Mouse (Mus musculus) cerebellum, adult 8-10 months (tissue): ENCODE results near the gene Acat2.
"Not testable (repeated sequence)": the region's sequence is repeated elsewhere in the genome, so short reads cannot be mapped to it uniquely, and the experiment has no call there.

Experiments used
- DNase-seq: peaks from one replicate; pipeline ENCODE4 v3.0.0; 2022

Acat2 gene

DNA sequence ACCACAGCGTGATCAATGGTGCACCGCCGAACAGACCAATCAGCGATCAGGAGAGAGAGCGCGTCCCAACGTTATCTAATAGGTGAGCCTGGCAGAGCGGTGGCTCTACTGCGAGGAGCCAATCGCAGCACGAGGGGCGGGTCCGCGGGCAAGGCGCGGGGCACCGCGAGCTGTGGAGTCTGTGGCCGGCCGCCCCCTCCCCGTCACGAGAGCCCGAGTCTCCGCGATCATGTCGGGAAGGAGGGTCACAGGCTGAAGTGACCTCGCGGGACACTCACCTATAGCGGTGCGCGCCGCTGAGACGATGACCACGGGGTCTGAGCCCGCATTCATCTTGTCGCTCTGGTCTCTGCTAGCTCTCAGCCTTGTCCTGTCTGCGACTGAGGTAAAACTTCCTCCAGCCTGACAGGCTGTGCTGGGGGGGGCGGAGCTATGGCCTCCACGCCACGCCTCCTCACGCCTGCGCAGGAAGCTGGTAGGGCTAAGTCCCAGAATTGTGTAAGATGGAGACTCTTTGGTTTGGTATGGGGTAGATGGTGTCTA is at the start of gene Acat2:
Gene Acat2 (minus strand): TSS at position 417 of the 543 bp plus-strand sequence.
- peak; percentile 95 for DNase-seq

DNA sequence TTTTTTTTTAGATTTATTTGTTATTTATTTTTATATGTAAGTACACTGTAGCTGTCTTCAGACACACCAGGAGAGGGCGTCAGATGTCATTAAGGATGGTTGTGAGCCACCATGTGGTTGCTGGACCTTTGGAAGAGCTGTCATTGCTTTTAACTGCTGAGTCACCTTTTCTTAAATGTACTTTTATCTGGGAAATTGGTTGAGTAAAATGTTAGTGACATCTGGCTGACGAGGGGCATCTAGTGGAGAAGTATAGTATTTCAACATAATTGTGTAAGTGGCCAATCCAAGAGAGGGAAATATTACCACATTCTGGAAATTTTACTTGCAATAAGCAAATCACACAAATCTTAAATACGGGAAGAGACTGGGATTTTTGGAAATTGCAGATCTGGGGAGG is 49.3 kb upstream of the Acat2 start:
- DNase-seq, result no peak

DNA sequence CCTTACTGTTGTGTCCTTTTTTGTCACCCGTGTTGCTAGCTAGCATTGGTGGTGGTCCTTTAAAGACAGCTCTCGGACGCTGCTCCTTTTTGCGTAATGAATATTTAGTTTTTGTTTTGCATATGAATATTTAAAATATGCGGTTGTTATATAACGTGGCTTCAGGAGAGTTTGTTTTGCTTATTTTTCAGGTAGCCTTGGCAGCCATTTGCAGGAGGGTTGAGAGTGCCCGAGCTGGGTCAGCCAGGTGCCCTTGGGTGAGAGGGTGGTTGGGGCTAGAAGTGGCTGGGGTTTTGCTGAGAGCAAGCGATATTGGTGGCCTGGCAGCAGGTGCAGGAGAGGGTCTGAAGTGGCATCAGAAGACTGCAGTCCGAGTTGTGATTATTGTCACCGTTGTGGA is 48.0 kb upstream of the Acat2 start:
- no peak for DNase-seq

DNA sequence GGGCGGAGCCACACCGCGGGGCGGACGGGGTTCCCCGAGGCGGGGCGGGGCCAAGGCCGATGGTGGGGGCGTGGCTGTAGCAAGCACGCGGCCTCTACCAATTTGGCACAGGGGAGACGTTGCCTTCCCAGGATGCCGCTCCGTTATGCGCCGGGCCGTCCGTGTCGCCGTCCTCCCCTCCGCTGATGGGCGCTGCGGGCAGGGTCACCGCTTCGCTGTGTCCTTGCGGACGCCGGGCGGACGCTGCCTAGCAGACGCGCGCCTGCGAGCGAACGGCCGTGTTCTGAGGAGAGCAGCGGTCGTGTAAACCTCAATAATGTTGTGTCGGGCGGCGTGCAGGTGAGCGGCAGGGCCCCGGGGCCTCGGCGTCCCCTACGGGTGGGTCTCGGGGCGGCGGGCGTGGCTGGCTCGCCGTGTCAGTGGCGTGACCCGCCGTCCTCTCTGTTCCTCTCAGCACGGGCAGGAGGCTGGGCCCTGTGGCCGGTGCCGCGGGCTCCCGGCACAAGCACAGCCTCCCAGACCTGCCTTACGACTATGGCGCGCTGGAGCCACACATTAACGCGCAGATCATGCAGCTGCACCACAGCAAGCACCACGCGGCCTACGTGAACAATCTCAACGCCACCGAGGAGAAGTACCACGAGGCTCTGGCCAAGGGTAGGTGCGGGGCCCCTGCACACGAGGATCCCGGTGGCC is 47.3 kb upstream of the Acat2 start:
- DNase-seq, result peak; percentile 99

DNA sequence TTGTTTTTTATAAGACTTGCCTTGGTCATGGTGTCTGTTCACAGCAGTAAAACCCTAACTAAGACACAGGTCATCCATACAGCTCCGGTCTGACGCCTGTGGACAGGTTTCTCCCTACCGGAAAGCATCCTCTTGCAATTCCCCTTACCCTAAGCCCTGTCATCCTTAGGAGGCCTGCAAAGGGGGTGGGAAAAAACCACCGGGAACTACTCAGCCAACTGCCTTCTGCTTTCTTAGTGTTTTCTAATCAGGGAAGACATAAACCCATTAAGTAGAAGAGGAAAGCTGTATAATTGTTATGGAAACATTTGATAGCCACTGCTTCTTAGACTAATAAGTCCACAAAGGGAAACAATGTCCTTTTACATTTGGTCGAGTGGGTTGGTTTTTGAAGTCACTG is 46.4 kb upstream of the Acat2 start:
- no peak for DNase-seq

DNA sequence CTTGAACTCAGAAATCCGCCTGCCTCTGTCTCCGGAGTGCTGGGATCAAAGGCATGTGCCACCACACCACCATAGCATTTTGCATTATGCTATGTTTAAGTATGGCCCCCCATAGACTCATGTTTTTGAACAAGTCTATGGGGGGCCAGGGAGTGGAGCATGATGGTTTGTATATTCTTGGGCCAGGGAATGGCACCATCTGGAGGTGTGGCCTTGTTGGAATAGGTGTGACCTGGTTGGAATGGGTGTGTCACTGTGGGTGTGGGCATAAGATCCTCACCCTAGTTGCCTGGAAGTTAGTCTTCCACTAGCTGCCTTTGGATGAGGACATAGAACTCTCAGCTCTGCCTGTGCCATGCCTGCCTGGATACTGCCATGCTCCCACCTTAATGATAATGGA is 46.0 kb upstream of the Acat2 start, which contains the start of gene Sod2:
Gene Sod2 (plus strand): TSS at position 301 of the 400 bp plus-strand sequence.
- DNase-seq, result not testable (repeated sequence)

DNA sequence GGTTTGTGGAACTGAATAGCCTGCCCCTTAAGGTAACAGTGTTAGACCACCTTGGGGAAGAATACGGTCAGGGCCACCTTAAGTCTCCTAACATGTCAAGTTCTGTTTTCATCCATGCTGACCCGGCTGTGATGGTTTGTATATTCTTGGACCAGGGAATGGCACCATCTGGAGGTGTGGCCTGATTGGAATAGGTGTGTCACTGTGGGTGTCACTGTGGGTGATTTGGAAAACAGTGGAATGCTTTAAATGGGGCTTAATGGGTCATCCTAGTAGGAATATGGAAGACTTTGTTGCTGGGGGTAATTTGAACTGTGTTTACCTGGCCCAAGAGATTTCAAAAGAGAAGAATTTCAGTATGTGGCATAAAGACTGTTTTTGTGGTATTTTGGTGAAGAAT is 43.9 kb upstream of the Acat2 start:
- not testable (repeated sequence) for DNase-seq

DNA sequence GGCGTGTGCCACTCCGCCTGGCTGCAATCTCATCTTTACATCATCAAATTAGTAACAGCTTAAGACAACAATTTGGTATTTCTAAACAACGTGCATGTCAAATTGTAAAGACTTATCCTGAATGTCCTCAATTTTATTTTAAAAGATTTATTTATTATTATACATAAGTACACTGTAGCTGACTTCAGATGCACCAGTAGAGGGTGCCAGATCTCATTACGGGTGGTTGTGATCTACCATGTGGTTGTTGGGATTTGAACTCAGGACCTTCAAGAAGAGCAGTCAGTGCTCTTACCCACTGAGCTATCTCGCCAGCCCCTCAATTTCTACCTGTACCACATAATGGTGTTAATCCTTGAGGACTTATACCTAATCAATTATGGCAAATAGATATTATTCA is 41.7 kb upstream of the Acat2 start:
- not testable (repeated sequence) for DNase-seq

DNA sequence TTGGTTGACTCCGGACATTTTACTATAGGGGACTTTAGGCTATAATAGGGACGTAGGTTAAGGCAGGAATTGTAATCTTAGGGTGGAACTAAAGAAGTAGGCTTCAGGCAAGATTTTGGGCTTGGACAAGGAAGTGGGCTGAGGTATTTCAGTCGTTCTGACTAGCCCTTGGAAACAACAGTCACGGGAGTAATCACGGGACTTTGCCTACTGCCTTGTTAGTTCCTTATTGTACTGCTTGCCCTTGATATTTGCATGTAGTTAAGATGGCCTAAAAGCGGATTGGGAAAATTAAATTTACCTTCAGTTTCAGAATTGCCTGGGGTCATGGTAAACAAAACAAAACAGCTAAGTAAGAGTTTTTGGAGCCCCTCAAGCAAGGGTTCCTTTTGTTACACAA is 38.5 kb upstream of the Acat2 start:
- no peak for DNase-seq

DNA sequence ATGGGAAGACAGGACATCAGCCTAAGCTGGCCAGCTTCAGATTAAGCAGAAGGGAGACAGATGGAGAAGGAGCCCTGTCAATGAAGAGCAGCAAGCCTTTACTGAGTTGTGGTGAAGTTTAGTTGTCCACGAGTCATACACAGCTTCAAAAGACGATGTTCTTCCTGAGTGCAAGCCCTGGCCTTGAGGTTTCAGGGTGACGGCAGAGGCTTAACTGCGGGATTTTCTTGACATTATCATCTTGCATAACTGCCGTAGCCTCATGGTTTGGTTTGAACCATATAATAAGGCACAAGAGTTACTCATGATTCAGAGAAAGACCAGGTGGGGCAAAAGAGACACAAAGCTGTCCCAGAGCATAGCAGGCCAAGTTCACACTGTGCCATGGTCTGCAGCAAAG is 37.3 kb upstream of the Acat2 start:
- no peak for DNase-seq

DNA sequence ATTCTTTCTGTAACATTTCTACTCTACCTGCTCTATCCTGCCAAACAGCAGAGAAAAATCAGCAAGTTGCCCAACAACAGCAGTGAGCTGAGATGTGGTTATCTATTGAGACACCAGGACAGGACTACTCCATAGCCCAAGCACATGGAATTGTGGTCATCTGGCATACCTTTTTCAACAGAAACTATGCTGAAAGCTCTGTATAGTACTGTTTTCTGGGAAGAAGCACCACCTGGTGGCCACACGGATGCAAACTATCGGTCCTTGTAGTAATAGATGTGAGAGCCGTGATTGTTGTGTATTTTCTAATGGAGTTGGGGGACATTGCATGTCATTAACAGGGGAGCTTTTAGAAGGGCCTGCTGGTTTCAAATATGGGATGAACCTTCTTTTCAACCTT is 35.8 kb upstream of the Acat2 start:
- DNase-seq, result peak; percentile 64

DNA sequence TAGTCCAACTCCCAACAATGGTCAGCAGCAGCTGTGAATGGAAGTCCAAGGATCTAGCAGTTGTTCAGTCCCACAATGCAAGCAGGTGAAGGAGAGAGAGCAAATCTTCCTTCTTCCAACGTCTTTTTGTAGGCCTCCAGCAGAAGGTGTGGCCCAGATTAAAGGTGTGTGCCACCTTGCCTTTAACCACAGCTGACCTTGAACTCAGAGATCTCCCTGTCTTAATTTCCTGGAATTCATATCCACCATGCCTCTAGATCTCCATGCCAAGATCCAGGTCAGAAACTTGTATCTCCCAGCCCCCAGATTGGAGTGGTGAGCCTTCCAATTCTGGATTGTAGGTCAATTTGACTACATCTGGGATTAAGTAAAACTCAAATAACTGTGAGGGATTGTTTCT is 33.5 kb upstream of the Acat2 start, which contains the start of gene Wtap:
Gene Wtap (minus strand): TSS at position 101 of the 400 bp plus-strand sequence.
- DNase-seq, result no peak

DNA sequence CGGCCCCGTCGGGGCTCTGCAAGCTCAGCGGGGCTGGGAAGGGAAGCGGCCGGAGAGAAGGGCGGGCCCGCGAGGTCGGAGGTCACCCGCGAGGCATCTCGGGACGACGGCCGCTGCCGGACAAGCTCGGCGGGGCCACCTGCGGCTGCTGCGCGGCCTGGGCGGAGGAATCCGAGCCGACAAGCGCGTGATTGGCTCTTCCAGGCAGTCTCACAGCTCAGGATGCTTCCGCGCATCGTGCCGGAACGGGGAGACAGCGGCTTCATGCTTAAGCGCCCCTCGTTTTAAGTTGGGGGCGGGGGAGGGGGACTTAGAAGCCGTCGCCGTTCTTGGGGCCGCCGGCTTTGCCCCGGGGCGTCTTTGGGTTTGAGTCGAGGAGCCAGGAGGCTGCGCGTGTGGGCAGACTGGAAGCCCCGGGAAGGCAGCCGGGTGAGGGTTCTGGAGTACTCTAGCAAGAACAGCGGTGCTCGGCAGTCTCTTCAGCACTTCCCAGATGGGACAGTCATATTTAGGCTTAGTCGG is 32.0 kb upstream of the Acat2 start:
- DNase-seq, result peak; percentile 94

DNA sequence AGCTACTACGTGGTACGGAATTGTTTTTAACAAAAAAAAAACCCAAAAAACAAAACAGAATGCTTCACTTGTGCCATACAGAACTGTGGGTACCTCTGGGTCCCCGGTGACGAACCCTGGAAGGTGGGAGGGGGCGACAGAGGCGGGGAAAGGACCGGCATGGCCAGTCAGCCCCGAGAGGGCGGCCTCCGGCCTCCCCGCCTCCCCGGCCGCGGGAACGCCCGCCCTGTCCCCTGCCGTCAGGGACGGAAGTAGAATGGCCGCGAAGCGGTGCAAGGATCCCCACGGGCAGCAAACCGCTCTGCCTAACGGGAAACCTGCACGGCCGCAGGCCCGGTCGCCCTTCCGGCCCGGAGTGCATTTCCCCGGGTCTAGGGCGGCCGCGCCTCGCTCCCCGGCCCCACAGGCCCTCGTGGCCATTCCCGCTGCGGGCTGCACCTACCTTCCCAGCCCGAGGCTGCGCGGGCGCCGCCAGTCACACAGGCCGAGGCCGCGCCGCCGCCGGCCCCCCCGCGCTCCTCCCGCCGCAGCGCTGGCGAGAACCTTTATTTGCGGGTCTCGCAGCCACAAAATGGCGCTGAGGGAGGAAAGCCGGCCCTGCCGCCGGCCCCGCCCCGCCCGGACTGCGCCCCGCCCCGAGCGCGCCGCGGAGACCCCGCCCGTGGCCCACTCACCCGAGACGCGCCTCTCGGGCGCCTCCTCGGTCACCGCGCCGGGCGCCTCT is 31.2 kb upstream of the Acat2 start:
- DNase-seq, result peak; percentile 88

DNA sequence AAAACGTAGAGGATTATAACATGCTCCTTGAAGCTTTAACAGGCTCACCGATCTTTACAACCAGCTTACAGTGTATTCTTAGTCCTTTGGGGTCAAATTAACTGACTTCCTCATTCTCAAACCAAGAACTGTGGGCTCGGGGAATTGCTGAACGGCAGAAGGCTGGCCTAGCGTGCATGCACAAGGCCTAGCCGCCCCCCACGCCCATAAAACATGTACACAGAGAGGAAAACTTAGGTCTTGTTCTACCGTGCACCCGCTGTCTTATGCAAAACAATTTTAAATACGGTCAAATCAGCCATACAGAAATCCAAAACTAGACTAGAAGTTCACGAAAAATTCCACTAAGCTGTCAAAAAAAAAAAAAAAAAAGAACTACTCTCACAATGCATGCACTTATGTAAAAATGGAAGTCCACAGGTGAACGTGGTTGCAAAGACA is 30.7 kb upstream of the Acat2 start:
- DNase-seq, result no peak

DNA sequence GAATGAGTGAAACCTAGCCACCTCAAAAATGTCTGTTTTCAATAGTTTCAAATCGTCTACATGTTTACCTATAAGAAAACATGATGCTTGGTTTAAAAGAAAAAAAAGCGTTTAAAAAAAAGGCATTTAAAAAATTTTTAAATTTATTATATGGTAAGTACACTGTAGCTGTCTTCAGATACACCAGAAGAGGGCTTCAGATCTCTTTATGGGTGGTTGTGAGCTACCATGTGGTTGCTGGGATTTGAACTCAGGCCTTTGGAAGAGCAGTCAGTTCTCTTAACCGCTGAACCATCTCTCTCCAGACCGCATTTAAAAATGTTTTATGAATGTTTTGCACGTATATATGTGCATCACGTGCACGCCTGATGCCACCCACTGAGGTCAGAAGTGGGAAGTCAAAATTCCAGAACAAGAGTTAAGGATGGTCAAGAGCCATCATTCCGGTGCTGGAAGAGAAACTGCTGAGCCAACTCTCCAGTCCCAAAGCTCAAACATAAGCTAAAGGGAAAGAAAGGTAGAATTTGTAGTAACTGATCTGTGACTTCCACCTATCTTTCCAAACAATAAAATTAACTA is 30.1 kb upstream of the Acat2 start:
- DNase-seq, result no peak

DNA sequence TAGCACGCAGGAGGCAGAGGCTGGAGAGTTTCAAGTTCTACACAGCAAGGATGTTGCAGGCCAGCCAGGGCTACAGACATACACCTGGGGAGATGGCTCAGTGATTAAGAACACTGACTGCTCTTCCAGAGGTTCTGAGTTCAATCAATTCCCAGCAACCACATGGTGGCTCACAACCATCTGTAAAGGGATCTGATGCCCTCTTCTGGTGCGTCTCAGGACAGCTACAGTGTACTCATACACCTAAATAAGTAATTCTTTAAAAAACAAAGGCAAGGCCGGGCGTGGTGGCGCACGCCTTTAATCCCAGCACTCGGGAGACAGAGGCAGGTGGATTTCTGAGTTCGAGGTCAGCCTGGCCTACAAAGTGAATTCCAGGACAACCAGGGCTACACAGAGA is 27.5 kb upstream of the Acat2 start:
- DNase-seq, result not testable (repeated sequence)

DNA sequence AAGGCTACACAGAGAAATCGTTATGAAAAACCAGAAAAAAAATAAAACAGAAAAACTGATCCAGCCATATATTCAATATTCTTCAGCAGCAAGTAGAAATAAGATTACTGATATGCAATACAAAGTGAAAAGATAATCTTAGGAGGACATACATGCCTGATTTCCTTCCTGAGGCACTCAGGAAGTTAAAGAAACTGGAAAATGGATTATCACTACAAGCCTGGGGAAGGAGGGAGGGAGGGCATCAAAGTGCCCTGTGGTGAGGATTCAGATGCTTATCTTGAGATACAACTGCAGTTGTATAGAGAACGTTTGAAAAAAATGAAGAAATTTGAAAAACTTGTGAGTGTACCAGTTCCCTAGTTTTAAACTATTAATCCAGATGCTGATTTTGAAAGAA is 23.4 kb upstream of the Acat2 start:
- no peak for DNase-seq

DNA sequence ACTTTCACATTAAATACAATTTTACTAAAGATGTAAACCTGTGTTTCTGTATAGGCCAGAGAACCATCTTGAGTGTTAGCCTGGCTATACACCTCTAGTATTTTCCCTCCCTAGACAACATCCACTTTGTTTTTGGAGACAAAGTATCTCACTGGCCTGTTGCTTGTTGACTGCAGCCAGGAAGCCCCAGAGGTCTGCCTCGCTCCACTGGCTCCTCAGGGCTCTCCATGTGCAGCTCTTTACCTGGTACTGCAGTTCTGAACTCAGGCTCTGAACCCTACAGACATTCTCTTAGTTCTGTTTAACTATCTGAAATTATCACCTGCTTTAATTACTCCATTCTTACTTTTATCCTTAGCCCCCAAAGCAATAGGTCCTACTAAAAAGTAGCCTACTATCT is 18.0 kb upstream of the Acat2 start:
- DNase-seq, result no peak

DNA sequence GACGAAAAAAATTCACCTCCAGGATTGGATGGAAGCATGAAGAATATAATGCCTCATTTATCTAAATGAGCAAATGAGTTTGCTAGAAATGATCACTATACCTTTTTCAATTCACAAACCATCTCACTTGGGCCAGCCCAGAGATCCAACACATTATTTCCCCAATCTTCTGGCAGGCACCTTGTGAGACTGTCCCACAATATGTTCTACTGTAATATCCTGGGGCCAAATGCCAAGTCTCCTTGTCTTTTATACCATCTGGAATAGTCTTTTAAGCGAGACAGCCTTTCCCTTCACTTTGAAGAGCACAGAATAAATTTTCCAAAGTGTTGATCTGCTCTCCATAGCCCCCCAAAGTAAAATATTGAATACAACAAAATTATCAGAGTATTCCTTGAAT is 13.3 kb upstream of the Acat2 start:
- DNase-seq, result no peak

DNA sequence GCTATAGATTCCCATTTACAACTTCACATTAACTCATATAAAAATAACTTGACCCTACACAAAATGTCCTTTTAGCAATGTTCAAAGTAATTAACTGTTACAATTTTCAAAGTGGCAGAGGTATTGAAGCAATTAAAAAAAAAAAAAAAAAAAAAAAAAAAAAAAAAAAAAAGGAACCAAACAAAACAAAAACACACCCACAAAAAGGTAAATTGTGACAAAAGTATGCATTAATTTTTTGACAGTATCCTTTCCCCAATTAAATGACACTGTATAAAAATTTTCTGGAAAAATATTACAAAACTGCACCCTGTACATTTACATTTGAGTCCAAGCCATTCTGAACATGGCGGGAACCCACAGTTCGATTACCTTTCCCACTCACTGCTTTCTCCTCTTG is 6.6 kb upstream of the Acat2 start:
- no peak for DNase-seq

DNA sequence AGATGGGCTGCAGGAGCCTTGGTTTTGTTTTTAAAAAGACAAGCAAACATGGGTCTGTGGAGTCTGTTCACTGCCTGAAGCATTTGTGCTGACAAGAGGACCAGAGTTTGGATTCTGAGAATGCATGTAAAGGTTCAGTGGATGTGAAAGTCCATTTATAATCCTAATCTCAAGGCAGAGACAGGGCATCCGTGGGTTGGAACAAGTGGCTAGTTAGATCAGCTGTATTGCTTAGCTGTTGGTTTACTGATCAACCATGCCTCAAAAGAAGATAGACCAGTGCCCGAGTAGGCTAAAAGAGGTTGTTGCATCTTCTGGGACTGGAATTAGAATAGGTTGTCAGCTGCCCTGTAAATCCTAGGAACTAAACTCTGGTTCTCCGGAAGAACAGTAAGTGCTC is 2.9 kb upstream of the Acat2 start:
- DNase-seq, result no peak

DNA sequence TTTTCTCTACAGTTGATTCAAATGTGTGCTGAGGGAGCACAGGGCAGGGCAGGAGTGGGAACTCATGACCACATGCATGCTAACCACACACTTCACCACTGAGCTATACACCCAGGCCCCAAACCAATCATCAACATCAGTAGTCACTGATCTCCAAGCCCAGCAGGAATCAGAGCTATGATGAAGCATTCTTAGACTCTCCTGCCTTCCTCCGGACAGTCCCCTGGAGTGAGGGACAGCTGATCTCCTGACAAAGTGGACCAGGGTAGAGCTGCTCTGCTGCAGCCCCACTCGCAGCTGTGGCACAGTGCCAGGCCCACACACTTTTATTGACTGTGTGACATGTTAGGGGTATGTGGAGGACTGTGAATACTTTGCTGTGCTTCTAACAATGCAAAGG is 1.2 kb downstream of the Acat2 start:
- peak; percentile 14 for DNase-seq

DNA sequence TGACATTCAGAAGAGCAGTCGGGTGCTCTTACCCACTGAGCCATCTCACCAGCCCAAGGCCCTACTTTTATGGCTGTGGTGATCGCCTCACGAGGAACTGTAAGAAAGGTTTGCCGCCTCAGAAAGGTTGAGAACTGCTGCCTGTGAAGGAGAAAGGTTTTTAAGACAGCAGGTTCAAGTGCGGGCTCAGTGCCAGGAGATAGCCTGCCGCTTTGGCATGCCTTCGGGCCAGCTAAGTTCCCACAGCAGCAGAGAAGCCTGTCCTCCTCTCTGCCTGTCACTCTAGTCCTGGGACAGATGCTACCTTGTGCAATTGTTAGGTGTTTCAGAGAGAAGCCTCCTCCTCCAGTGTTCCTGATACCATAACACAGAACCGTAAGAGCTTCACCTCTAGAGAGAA is 3.9 kb downstream of the Acat2 start:
- DNase-seq, result no peak
